Mouse (Mus musculus) CH12F3 (cell line): ENCODE results near the gene 1110002E22Rik.

Experiments
- in situ Hi-C: fragments of 300-500 bp; cut with MboI; formaldehyde crosslinking; loops from 2 replicates; pipeline ENCODE4 v1.14.3; 2020; ENCODE audit warnings: low sequenced_read_pairs

Gene 1110002E22Rik

DNA sequence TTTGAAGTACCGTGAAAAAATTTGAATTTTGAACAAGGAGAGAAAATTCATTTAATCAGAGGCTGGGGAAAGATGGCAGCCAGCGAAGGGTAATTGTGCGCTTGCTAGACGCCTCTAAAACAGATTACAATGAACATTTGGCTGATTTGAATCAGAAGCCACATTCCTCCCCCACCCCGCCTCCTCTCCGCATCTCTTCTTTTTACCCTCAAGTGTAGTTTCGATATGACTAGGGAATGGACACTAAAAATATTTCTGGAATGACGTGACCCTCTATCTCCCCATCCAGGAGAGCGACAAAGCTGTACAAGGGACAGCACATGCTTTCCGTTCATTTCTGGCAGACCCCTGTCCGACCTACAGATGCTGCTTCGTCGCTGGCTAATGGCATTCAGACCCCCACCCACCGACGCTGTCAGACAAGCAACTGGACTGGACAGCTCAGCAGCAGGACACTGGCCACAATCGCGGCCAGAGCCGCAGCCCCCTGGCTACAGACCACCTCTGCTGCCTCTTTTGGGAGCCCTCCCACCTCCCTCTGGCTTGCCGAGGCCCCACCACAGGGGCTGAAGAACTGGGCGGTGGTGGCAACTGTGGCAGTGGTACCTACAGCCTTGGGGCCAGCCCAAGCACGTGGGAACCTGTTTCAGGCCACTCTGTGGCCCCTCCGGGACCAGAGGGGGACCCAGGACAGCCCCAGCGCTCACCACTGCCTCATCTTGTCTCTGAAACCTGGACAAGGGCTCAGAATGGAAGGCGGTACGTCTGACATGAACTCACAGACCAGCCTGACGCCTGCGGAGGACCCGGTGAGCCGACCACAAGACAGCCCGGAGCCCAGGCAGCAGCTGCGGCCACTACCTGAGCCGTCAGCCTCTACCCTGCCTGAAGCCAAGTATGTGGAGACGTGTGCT, at the start of gene 1110002E22Rik:
Gene 1110002E22Rik (plus strand): TSS at position 321 of the 914 bp plus-strand sequence.
- in situ Hi-C loops = no loop called here

DNA sequence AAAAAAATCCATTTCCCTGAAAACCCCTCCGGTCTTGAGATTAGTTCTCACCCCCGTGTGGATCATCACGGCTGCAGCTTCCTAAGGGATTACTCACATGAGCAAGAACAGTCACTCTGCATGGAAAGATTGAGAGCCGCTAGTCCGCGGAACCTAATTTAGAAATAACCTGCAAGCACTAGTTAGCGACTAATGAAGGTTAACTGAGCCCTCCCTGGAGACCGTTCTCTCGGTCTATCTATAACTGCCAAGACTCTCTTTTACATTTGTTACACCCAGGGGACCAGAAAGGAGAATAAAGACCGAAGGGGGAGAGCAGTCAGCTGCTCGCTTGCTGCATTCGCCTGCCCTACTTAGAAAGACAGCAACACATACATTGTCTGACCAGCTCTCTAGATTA, 48.0 kb upstream of the 1110002E22Rik start:
- in situ Hi-C loops = no loop called here

DNA sequence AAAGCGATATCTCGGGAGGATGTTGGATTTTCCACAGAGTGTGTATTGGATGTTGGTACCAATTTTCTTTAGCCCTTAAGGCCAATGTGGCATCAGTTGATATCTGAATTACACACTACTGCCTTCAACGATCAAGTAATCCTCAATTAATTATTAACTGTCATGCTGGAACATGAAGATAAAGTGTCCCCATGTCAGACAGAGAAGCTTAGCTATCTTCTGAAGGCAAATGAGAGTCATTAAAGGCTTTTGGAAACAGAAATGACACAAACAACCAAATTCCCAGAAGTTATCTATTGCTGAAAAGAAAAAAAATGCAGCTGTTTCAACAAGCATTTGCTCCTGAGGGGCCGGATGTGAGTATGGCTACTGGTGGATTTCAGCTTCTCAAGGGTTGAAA, 42.8 kb upstream of the 1110002E22Rik start:
- in situ Hi-C loops = no loop called here

DNA sequence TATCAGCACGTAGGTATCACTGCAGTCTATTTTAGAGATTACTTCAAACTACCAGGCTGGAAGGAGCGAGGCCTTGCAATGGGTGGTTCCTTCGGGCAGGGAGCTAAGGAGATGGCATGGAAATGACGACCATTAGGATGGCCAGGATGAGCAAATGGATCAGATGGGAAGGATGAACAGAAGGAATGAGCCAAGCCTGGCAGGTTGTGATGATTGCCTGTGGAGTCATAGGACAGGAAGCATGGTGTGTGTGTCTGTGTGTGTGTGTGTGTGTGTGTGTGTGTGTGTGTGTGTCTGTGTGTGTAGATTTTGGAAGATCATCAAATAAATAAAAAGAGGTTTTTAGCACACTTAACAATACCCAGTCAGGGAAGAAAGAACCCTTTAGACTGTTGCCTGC, 42.2 kb upstream of the 1110002E22Rik start:
- in situ Hi-C loops = no loop called here

DNA sequence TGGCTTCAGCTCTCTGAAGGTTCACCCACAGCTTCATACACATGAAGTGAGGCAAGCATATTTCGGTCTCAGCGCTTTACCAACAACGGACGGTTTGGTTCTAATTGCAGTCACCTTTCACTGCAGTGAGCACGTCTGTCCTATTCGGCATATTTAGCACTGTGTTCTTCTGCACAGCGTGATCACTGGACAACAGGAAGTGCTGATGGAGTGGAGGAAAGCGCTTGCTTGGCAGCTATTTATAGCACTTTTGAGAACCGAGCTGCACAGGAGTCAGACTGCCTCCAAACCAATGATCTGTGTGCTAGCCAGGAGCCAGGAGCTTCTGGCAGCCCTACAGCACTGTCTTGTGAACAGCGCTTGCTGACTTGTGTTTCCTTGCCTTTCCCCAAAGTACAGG, 38.6 kb upstream of the 1110002E22Rik start:
- in situ Hi-C loops = no loop called here

DNA sequence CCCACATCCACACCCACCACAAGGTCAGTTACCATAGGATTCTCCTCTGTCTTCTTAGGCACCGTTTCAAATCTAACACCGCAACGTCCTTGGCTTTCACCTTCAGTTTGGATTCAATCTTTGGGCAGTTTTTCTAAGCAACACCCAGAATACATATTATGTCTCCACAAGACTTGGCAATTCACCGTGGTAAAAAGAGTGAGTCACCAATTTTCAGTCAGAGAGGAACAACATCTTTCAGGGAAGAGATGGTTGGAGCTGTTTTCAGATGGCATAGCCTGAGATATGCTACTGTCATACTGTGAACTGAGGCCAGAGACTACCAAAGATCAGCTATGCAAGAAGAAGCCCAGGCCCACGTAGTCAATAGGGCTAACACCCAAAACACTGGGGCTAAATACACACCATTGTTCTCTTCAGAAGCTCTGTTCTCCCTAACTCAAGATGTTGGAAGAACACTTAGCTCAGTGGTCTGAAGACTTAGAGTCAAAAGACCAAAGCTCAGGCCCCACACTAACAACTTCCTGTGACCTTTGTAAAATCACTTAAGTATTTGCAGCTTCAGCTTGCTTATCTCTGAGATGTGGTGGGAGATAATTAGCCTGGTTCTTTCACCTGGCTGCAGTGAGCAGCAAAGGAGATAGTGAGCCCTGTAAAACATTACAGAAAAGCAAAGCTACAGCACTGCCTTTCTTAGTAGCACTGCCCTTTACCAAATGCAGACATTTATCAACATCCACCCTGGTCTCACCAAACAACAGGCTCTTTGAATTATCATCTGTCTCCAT, 37.1 kb upstream of the 1110002E22Rik start:
- in situ Hi-C loops = no loop called here

DNA sequence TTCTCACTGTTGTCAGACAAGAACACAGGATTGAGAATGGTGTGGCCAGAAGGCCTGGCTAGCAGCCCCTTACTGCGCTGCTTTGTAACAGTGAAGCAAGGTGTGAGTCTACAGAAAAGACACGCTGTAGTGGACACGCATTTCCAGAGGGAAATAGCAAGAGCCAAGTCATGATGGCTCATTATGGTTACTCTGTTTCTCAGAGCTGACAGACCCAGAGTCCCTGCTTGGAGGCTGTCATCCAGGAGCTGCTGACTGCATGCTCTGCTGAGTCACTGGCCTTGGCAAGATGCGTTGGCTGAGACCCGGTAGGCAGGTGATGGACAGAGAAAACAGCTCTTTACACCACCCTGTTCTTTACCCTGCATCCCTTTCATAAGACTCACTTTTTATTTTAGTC, 35.5 kb upstream of the 1110002E22Rik start:
- in situ Hi-C loops = no loop called here

DNA sequence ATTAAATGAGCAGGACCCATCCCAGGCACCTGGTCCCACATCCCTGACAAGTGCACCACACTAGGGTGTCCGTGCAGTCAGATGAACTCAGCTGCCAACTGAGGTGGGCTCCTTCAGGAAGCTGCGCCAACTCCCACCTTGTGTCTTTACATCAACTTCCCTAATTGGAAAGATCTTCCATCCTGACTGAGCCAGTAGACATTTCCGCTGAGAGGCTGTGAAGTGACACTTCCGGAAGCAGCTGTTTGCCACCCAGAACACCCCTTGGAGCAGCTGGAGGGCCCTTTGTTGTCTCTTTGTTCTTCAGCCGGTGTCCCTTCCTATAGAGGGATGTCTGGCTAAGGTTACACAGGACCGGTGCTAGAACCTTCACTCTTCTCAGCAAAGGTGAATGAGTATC, 34.3 kb upstream of the 1110002E22Rik start:
- in situ Hi-C loops = no loop called here

DNA sequence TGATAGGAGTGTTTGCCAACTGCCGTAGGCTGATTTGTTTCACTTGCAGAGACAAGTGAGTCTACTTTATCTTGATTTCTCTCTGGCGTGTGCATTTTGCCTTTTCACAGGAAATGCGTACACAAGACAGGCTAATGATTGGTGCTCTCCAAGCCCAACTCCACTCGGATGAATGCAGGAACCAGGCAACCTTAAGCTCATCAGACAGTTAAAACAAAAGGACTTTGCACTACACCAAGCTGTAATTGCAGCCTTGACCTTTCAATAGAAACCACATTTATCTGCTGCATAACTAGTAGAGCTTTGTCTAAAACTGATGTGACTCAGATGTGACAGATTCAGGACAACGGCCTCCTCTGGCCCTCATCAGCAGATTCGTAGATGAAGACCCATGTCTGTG, 30.9 kb upstream of the 1110002E22Rik start:
- in situ Hi-C loops = no loop called here

DNA sequence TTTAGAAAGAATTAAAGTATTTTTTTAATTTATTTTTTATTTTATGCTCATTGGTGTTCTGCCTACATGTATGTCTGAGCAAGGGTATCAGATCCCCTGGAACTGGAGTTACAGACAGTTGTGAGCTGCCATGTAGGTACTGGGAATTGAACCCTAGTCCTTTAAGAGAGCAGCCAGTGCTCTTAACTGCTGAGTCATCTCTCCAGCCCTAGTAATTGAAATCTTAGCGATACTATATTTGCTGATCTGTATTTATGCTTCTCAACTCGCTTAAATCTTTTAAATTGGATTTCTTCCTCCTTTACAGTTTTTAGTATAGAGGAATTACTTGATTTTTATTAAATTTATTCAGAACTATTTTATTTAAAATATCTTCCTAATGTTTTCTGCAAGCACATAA, 23.9 kb upstream of the 1110002E22Rik start:
- in situ Hi-C loops = no loop called here

DNA sequence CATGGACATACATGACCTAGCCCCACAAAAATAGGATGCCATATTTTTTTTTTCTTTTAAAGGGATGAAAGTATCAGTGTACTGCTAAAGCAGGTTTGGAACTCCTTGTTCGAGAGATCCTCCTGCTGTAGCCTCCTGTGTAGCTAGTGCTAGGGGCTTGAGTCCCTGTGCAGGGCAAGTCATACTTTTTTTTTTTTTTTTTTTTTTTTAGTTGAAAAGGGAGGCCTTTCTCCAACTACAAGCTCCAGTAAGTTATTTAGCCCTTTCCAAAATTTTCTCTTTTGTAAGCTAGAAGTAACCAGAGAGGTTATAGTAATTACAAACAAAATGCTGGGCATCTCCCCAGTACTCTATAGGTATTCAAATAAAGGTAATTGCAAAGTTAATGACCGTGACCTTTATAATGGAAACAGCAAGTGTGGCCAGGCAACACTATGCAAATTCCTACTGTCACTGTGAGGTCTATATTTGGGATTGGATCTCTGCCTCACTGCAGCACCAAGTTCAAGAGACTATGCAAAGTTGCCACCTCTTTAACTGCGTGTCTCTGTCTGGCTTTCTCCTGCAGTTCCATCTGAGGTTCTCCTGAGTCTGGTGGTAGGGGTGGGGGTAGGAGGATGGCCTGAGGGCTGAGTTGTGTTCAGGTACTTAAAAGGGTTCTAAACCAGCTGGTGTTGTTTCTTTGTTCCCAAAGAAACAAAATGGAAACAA, 23.1 kb upstream of the 1110002E22Rik start:
- in situ Hi-C loops = no loop called here

DNA sequence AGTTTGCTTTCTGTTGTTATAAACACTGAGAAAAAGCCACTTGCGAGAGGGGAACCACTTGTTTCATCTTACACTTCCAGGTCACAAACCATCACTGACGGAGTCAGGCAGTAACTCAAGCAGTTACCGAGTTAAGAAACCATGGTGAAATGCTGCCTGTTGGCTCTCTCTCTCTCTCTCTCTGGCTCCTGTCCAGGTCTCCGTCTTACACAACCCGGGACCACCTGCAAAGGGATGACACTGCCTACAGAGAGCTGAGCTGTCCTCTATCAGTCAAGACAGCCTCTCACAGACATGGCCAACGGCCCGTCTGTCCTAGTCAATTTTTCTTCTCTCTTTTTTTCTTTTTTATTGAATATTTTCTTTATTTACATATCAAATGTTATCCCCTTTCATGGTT, 21.5 kb upstream of the 1110002E22Rik start:
- in situ Hi-C loops = no loop called here

DNA sequence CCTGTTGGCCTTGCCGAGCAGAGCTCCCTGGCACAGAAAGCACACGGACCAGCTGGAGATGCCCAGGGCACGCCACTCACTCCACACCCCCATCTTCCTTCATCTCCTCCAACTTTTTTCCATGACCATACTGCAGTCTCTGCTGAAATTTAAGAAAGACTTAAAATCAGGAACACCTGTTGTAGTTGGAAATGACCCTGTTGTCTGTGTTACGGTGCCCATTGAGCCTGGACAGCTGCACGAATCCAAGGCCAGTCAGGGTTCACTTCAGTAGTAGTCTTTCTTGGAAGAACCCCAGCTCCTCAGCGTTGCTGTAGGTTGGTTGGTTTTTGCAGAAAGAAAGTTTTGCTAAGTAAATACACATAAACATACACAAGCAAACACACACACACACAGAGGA, 15.3 kb upstream of the 1110002E22Rik start:
- in situ Hi-C loops = no loop called here

DNA sequence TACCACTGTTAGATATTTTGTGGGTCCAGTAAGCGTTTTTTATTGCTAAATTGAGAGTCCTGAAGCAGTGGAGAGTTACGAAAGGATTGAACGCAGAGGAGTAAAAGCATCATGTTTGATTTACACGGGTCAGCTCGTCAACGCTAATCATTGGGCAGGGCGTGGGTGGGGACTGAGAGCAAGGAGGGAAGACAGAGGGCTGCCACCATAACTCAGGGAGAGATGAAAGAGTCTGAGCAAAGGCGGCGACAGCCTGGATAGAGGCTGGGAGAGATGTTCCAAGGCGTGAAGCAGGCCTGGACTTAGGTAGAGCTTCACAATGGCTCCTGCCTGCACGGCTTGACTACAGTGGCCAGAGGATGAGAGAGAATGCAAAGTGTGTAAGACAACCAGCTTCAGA, 14.1 kb upstream of the 1110002E22Rik start:
- in situ Hi-C loops = no loop called here

DNA sequence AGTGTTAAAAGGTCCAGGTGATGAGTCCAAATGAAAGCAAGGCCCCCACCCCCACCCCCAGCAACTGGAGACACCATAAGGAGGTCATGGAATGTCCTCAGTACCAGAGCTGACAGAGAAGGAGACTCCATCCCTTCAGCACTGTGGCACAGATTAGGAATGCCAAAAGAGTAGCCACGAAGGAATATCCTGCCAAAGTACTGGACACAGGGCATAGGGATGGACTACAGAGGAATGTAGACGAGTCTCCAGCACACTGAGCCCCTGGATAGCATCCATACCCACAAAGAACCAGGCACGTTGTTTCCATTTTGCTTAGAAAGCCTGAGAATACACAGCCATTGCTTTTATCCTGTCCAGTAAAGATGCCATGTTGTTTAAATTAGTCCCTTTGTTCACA, 13.4 kb upstream of the 1110002E22Rik start:
- in situ Hi-C loops = no loop called here

DNA sequence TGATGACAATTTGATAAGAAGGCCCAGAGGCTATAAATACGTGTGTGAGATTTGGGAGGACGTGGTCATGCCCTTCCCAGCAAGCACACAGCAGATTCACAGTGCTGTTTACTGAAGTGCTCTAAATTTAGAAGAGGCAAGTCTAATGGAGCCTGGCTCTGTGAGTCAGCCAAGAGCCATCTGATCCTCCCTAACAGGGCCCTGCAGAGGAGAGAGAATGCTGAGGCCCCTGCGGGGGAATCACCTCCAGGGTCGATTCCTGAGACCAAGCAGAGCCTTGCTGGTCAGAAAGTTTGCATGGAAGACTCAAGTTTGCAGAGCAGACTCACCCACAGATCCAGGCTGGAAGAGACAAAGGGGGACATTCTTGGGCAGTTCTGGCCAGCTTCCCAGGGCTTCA, 10.9 kb upstream of the 1110002E22Rik start:
- in situ Hi-C loops = no loop called here

DNA sequence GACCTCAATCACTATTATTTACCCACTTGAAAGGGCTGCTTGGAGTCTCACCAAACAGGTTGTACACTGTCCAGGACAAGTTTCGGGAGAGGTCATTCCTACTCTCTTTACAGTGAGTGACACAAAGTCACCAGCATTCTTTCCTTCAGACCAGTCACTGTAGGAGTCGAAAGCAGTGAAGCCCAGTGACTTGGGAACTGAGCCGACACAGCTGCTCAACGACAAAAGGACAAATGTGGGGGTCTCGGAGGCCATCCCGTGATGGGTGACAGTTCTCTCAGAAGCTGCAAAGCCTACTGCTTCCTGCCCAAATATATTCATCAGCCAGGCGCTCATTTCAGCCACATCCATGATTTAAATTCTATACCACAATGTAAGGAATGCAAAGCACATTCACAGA, 7.9 kb upstream of the 1110002E22Rik start:
- in situ Hi-C loops = no loop called here

DNA sequence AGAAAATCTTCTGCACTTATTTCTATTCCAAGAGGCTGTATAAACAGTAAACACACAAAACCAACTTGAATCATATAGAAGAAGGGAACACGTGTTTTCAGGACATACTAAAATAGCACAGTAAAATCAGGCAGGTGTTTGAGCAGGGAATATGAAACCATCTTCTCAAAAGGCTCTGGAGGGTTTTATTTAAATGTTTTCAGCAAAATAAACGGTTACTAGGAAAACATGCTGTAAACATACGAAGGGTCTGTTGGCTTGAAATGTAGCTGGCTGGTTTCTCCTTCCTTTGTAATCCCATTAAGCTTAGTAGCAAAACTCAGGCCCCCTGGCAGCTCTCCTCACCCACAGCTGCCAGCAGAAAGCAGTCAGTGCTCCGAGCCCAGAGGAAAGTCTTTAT, 6.6 kb upstream of the 1110002E22Rik start:
- in situ Hi-C loops = no loop called here

DNA sequence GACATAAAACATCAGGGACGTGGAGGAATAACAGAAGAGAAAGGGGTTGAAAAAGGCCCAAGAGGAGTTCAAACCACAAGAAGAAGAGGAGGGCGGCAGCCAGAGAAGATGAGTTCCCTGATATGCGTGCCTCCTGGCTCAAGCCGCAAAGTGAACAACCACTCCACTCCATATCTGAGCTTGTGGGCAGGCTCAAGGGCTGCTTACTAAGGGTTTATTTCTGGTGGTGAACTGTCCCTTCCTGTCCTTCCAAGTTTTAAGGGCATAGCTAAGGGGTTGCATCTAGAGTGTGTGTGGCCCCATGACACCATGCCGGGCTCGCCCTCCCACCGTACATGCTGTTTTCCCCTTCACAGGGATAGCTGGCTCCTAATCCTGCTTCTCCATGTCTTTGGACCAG, 4.4 kb upstream of the 1110002E22Rik start:
- in situ Hi-C loops = no loop called here

DNA sequence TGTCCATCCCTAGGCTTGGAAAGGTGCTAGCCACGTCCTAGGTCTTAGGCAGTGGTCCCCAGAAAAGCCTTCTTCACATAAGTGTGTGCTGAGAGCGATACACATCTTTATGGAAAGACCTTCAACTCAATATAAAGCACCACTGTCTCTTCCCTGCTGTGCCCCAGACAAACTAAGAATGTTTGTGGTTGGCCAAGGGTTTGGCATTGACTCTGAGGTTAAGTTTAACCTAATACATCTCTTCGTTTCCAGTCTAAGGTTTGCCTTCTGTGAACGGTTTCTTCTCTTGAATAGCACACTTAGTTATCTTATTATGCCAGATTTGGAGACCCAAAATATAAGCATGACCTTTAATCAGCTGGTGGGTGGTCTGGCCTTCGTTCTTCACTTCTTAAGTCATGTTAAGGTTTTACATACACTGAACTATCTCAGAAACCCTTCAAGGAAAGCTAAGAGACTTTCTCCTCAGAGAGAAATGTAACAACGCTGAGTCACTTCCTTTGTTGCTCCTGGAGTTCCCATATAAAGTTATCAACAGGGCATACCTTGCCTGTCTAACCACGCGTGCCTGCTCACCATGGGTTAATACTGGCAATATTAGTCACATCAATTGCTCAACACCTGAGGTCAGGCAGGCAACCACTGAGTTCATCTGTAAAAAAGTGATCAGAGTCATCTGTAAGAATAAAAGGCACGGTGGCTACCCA, 3.5 kb upstream of the 1110002E22Rik start:
- in situ Hi-C loops = no loop called here

DNA sequence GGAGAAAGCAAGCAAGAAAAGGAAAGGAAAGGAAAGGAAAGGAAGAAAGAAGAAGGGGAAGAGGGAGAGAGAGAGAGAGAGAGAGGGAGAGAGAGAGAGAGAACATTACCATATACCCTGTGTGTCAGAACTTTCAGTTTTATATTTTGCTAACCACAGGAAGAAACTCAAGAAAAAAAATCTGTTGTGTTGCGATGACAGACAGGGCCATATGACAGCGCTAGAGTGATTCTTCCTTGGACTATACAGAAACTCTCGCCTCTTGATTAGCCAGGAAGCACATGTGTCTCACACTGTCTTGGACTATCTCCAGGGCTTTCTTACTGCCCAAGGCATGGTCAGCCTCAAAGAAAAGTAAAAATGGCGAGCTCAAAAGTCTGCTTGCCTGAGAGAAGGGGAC, 2.2 kb upstream of the 1110002E22Rik start:
- in situ Hi-C loops = no loop called here
